Mouse (Mus musculus) neutrophil, adult 59 days (primary cell): ENCODE results near the gene Zfp266. TPM values are rescaled to one million over a fixed set of nuclear protein-coding genes. Genes with fewer than 3 reads are reported as not detected.

ENCODE experiments used
- total RNA-seq, 2 experiments: library from RNA; stranded (reverse); gene quantifications; 1 replicate in 1 of 2; 2 replicates in 1 of 2; pipeline ENCODE4 v1.2.4; 2023

Gene Zfp266
- 10 to 100 TPM; 13.3 to 15.9 TPM for total RNA-seq

GRCm38 (mm10) chr9:20521306-20521957 lies at the start of gene Zfp266:
Gene Zfp266, minus strand, starts transcription at chr9:20521417.

GRCm38 (mm10) chr9:20492527-20493233 lies 28.5 kb downstream of the Zfp266 start, which contains the start of gene Zfp426:
Gene Zfp426, minus strand, starts transcription at chr9:20492746.

GRCm38 (mm10) chr9:20459377-20460317 lies 61.6 kb downstream of the Zfp266 start, which contains the start of gene Zfp26:
Gene Zfp26, minus strand, starts transcription at chr9:20460162.

Other genes starting within 250 kb of the Zfp266 start
- gene Olfr39, start 239.1 kb downstream of the Zfp266 start, total RNA-seq = not detected
- not detected for gene Olfr873, start 222.9 kb downstream of the Zfp266 start, total RNA-seq
- gene Olfr18, start 185.3 kb downstream of the Zfp266 start, total RNA-seq = not detected
- 1 to 10 TPM; 1.6 to 3.3 TPM for gene Zfp560, start 136.2 kb downstream of the Zfp266 start, total RNA-seq
- gene Zfp26, start 61.3 kb downstream of the Zfp266 start, total RNA-seq = 10 to 100 TPM; 20.3 to 22.4 TPM
- gene Zfp426, start 28.7 kb downstream of the Zfp266 start, total RNA-seq = 10 to 100 TPM; 15.1 to 18.7 TPM
- gene Zfp846, start 59.9 kb upstream of the Zfp266 start, total RNA-seq = 1 to 10 TPM; 2.9 to 3.0 TPM
- gene Ubl5, start 121.5 kb upstream of the Zfp266 start, total RNA-seq = 100 to 1,000 TPM; 326 to 350 TPM
- gene Fbxl12, start 123.3 kb upstream of the Zfp266 start, total RNA-seq = 10 to 100 TPM; 25.3 to 33.1 TPM
- gene Pin1, start 130.7 kb upstream of the Zfp266 start, total RNA-seq = 1 to 10 TPM; 8.1 to 9.1 TPM
- gene Olfm2, start 224.9 kb upstream of the Zfp266 start, total RNA-seq = not detected